Mouse (Mus musculus): ENCODE measurements around the gene Kcnk10. TPM values are rescaled to one million over a fixed set of nuclear protein-coding genes. Genes with fewer than 3 reads are reported as not detected.
"Not testable (repeated sequence)": the region's sequence is repeated elsewhere in the genome, so short reads cannot be mapped to it uniquely, and the experiment has no call there.

Kcnk10 gene
- 2.8 and 2.9 TPM in 2 replicates for polyA plus RNA-seq (2014; fragmentation: Nextera tagmentation; extraction: Ambion mirVana)

DNA sequence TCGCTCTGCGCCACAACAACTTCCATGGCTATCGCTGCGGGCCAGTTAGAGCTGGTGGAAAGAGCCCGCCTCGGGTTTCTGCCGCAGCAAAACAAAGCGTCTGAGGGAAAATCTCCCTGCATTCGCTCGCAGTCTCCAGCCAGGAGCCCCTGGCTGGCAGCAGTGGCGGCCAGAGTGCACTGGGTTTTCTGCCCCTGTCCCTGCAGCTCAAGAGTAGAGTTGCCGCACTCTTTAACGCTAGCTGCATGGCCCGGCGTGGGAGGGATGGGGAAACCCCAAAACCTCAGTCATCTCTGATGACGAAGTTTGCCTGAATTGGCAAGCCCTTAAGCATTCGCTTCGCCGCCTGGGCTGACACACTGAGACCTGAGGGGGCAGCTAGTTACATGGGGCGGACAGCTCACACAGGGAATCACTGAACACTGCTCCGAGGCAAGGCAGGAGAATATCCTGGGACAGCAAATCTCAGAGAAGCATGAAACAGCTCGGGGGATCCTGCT, at the start of gene Kcnk10:
Gene Kcnk10 (minus strand): TSS at position 450 of the 500 bp plus-strand sequence.
- peak within 1 kb of the TSS; percentile 38; the same call in 1 of the 2 replicates for H3K9ac ChIP-seq (ENCODE audit: low read depth, low read length)

DNA sequence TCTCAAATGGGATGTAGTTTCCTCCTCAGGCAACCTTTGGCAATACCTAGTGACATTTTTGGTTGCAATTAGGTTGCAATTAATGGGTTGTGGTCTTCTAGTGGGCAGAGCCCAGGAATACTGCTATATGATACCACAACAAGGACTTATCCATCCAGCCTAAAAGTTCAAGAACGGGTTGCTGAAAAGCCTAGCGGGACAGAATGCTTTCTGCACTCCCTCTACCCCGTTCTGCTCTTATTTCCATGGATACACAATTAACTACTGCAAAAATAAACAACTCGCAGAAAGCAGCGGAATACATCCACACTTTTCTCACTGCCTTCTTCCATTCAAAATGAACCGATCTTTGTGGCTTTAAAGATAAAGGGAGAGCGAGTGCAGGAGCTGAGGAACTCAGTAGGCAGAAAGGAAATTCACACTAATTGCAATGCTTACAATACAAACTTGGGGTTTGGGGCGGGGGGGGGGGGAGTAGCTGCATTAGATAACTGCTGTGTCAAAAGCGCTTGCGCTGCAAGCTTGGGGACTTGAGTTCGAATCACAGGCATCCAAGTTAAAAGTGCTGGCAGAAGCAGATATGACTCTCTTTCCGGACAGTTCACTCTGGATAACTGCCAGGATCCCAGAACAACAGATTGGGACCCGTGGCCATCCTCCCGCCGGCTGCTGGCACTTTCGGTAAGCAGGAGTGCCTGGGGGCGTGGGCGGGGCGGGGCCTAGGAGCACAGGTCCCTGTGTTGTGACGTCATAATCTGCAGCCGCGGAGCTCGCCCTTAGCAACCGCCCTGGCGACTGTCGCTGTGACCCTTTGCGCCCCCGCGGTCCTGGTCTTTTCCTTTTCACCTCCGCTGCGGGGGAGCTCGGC, 49.5 kb upstream of the Kcnk10 start, which contains the start of gene Spata7:
Gene Spata7 (plus strand): TSS at position 766 of the 868 bp plus-strand sequence.
- Histone ChIP-seq H3K4me3 (ENCODE audit: low read depth, low read length) (peak within 1 kb of the TSS; percentile 85), H3K4me1 (ENCODE audit: control insufficient read depth, insufficient read depth, low read length) (no peaks in the 10 kb centered on the region), H3K27me3 (replicated peaks; ENCODE audit: control insufficient read depth, insufficient read depth, low read length) (no peaks in the 10 kb centered on the region), H3K36me3 (ENCODE audit: control insufficient read depth, insufficient read depth, low read length) (0 out of 2 replicates have a peak, but pooled peaks cover 2% of the 10 kb centered on the region), H3K9ac (ENCODE audit: low read depth, low read length) (peak within 1 kb of the TSS; percentile 82), H3K9me3 (ENCODE audit: control insufficient read depth, low read length) (peaks cover 4% of the 10 kb centered on the region; the same call in 1 of the 2 replicates), H3K27ac (replicated peaks; ENCODE audit: low read depth, low read length) (no peak within 1 kb of the TSS), H3K4me2 (ENCODE audit: low read depth, low read length) (peak within 1 kb of the TSS; percentile 70)
- DNase-seq (ENCODE audit: low spot score) (peak; percentile 93), ATAC-seq (ENCODE audit: low read depth) (peak; percentile 95)
- 3% methylated on average over 23 of the region's 32 CpGs for WGBS

More for the DNA sequence above, at the start of gene Kcnk10:
- ATAC-seq (ENCODE audit: low read depth) (no peak), DNase-seq (ENCODE audit: low spot score) (peak; percentile 27)
- H3K27ac ChIP-seq (replicated peaks; ENCODE audit: low read depth, low read length), result no peak within 1 kb of the TSS
- no peaks in the 10 kb centered on the region for H3K4me1 ChIP-seq (ENCODE audit: control insufficient read depth, insufficient read depth, low read length)
- peak within 1 kb of the TSS; percentile 31 for H3K4me3 ChIP-seq (ENCODE audit: low read depth, low read length)
- under 1% methylated on average over 21 of the region's 22 CpGs for WGBS
- no peaks in the 10 kb centered on the region for H3K9me3 ChIP-seq (ENCODE audit: control insufficient read depth, low read length)
- H3K4me2 ChIP-seq (ENCODE audit: low read depth, low read length), result peak within 1 kb of the TSS; percentile 55
- peaks cover 61% of the 10 kb centered on the region for H3K27me3 ChIP-seq (replicated peaks; ENCODE audit: control insufficient read depth, insufficient read depth, low read length)
- H3K36me3 ChIP-seq (ENCODE audit: control insufficient read depth, insufficient read depth, low read length), result no peaks in the 10 kb centered on the region

DNA sequence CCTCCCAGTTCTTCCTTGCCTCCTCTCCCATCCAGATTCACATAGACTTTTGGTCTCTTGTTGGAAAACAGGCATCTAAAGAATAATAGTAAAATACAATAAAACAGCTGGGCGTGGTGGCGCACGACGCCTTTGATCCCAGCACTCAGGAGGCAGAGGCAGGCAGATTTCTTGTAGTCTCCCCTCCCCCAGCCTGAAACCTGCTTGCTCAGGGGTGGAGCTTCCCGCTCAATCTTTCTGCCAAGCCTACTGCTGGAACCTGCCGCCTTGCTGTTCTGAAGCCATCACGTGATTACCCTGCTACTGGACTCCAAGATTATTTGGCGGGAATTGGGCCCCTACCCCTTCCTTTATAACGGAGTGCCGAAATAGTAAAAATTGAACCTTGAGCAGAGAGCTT, 45.2 kb upstream of the Kcnk10 start:
- not testable (repeated sequence) for H3K4me3 ChIP-seq (ENCODE audit: low read depth, low read length); ATAC-seq (ENCODE audit: low read depth); DNase-seq (ENCODE audit: low spot score); H3K4me1 ChIP-seq (ENCODE audit: control insufficient read depth, insufficient read depth, low read length); H3K27me3 ChIP-seq (replicated peaks; ENCODE audit: control insufficient read depth, insufficient read depth, low read length); H3K4me2 ChIP-seq (ENCODE audit: low read depth, low read length); H3K9me3 ChIP-seq (ENCODE audit: control insufficient read depth, low read length); H3K9ac ChIP-seq (ENCODE audit: low read depth, low read length); H3K36me3 ChIP-seq (ENCODE audit: control insufficient read depth, insufficient read depth, low read length); H3K27ac ChIP-seq (replicated peaks; ENCODE audit: low read depth, low read length)
- WGBS, result 84% methylated on average over 10 of the region's 10 CpGs

DNA sequence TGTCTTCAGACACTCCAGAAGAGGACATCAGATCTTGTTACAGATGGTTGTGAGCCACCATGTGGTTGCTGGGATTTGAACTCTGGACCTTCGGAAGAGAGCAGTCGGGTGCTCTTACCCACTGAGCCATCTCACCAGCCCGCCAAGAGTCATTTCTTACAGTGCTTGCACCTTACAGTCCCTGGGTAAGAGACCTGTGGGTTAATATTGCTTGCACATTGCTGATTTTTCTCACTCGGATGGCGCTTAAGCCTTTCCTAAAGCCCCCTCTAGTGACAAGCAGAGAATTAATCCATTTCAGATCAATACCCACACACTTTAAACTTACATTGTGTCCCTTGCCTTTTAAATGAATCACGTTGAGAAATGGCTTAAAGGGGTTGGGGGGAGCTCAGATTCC, 42.8 kb upstream of the Kcnk10 start:
- H3K9me3 ChIP-seq (ENCODE audit: control insufficient read depth, low read length), result not testable (repeated sequence)

DNA sequence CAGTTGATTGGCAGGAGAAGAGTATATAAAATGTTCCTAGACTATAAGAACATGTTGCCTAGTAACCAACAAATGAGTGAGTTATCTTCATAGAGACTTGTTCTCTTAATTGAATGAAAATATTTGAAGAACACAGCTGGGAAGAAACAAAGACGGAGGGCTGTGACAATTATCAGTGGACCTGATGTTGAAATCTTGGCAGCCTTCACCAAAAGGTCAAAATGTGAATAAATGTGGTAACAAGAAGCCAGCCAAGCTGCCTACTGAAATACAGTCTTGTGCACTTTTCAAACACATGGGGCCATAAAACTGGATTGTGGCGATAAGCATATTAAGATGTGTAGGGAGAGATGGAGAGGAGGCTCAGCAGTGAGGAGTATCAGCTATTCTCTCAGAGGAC, 41.4 kb upstream of the Kcnk10 start:
- no peak for DNase-seq (ENCODE audit: low spot score)
- no peak for ATAC-seq (ENCODE audit: low read depth)
- Histone ChIP-seq H3K27ac (replicated peaks; ENCODE audit: low read depth, low read length) (no peak overlapping the region), H3K4me1 (ENCODE audit: control insufficient read depth, insufficient read depth, low read length) (no peaks in the 10 kb centered on the region), H3K36me3 (ENCODE audit: control insufficient read depth, insufficient read depth, low read length) (no peaks in the 10 kb centered on the region), H3K9me3 (ENCODE audit: control insufficient read depth, low read length) (no peaks in the 10 kb centered on the region), H3K4me3 (ENCODE audit: low read depth, low read length) (no peak overlapping the region), H3K9ac (ENCODE audit: low read depth, low read length) (no peak overlapping the region), H3K27me3 (replicated peaks; ENCODE audit: control insufficient read depth, insufficient read depth, low read length) (no peaks in the 10 kb centered on the region), H3K4me2 (ENCODE audit: low read depth, low read length) (no peak overlapping the region)
- WGBS, result 76% methylated on average over 2 of the region's 2 CpGs

More for the DNA sequence above, 42.8 kb upstream of the Kcnk10 start:
- H3K9ac ChIP-seq (ENCODE audit: low read depth, low read length); H3K4me1 ChIP-seq (ENCODE audit: control insufficient read depth, insufficient read depth, low read length); H3K4me3 ChIP-seq (ENCODE audit: low read depth, low read length); H3K27me3 ChIP-seq (replicated peaks; ENCODE audit: control insufficient read depth, insufficient read depth, low read length); H3K27ac ChIP-seq (replicated peaks; ENCODE audit: low read depth, low read length); H3K36me3 ChIP-seq (ENCODE audit: control insufficient read depth, insufficient read depth, low read length); H3K4me2 ChIP-seq (ENCODE audit: low read depth, low read length); ATAC-seq (ENCODE audit: low read depth): not testable (repeated sequence)
- DNase-seq (ENCODE audit: low spot score), result peak; percentile 18
- WGBS, result 41% methylated on average over 6 of the region's 6 CpGs

DNA sequence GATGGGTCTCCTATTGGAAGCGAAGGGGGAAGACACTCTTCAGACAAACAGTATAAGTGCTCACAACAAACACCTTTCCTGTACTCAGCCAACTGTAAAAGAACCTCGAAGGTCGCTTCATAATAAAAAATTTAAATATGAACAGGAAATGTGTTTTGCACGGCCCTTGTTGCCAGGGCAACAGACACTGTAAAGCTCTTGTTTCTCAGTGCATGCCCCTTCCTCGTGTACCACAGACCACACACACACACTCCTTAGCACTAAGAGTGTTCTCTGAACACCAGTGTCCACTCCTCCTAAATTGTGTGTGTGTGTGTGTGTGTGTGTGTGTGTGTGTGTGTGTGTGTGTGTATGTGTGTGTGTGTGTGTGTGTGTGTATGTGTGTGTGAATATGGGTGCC, 37.6 kb upstream of the Kcnk10 start:
- Histone ChIP-seq H3K9me3 (ENCODE audit: control insufficient read depth, low read length) (no peaks in the 10 kb centered on the region), H3K27me3 (replicated peaks; ENCODE audit: control insufficient read depth, insufficient read depth, low read length) (no peaks in the 10 kb centered on the region), H3K36me3 (ENCODE audit: control insufficient read depth, insufficient read depth, low read length) (no peaks in the 10 kb centered on the region), H3K9ac (ENCODE audit: low read depth, low read length) (no peak overlapping the region), H3K4me2 (ENCODE audit: low read depth, low read length) (no peak overlapping the region), H3K4me1 (ENCODE audit: control insufficient read depth, insufficient read depth, low read length) (no peaks in the 10 kb centered on the region), H3K27ac (replicated peaks; ENCODE audit: low read depth, low read length) (no peak overlapping the region), H3K4me3 (ENCODE audit: low read depth, low read length) (no peak overlapping the region)
- ATAC-seq (ENCODE audit: low read depth) (peak; percentile 41; the same call in 1 of the 2 replicates), DNase-seq (ENCODE audit: low spot score) (no peak)
- WGBS, result 43% methylated on average over 5 of the region's 5 CpGs

DNA sequence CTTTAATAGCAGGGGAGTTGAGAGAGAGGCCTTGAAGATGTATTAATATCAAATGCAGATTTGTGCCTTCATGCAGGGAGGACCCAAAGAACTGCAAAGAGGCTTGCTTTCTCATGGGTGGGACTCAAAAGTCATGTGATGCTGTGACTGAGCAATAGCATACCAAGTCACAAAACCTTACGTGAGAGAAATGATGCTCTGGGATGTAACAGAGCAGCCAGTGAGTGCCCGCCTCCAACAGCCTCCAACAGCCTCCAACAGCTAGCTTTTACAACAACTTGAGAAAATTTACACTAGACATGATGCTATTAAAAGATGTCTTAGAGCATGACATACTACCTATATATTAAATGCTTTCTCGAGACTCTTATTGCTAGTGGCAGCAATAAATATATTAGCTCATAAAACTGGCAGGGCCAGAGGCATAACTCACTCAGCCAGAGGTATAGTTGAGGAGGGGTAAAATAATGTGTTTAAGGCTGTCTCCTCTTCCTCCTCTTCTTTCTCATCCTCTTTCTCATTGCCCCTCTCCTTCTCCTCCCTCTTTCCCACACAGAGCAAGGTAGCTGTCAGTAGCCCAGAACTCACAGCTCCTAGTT, 36.9 kb upstream of the Kcnk10 start:
- no peak overlapping the region for H3K4me2 ChIP-seq (ENCODE audit: low read depth, low read length)

DNA sequence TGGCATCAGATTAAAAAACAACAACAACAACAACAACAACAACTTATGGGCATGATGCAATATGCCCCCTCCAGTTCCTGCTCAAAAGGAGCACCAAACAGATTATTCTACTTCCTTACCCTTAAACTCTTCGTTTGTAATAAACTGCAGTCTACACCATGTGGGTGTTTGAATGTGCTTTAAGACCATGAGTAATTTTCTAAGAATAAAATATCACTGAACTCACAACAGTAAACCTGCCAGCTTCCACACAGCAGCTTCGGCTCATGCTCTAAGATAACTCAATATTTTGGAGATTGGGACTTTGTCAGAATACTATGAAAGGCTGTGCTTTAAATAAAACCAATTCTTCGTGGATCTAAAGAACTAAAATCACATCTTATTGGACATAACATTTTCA, 32.2 kb upstream of the Kcnk10 start:
- Histone ChIP-seq H3K4me1 (ENCODE audit: control insufficient read depth, insufficient read depth, low read length) (no peaks in the 10 kb centered on the region), H3K27me3 (replicated peaks; ENCODE audit: control insufficient read depth, insufficient read depth, low read length) (no peaks in the 10 kb centered on the region), H3K4me2 (ENCODE audit: low read depth, low read length) (no peak overlapping the region), H3K9ac (ENCODE audit: low read depth, low read length) (no peak overlapping the region), H3K9me3 (ENCODE audit: control insufficient read depth, low read length) (no peaks in the 10 kb centered on the region), H3K4me3 (ENCODE audit: low read depth, low read length) (no peak overlapping the region), H3K27ac (replicated peaks; ENCODE audit: low read depth, low read length) (no peak overlapping the region), H3K36me3 (ENCODE audit: control insufficient read depth, insufficient read depth, low read length) (no peaks in the 10 kb centered on the region)
- DNase-seq (ENCODE audit: low spot score) (no peak), ATAC-seq (ENCODE audit: low read depth) (no peak)
- 73% methylated on average over 3 of the region's 3 CpGs for WGBS

More for the DNA sequence above, 36.9 kb upstream of the Kcnk10 start:
- Histone ChIP-seq H3K4me1 (ENCODE audit: control insufficient read depth, insufficient read depth, low read length) (no peaks in the 10 kb centered on the region), H3K27me3 (replicated peaks; ENCODE audit: control insufficient read depth, insufficient read depth, low read length) (no peaks in the 10 kb centered on the region), H3K4me3 (ENCODE audit: low read depth, low read length) (no peak overlapping the region), H3K27ac (replicated peaks; ENCODE audit: low read depth, low read length) (no peak overlapping the region), H3K36me3 (ENCODE audit: control insufficient read depth, insufficient read depth, low read length) (no peaks in the 10 kb centered on the region), H3K9ac (ENCODE audit: low read depth, low read length) (no peak overlapping the region), H3K9me3 (ENCODE audit: control insufficient read depth, low read length) (no peaks in the 10 kb centered on the region)
- ATAC-seq (ENCODE audit: low read depth) (no peak), DNase-seq (ENCODE audit: low spot score) (no peak)
- WGBS, result 72% methylated on average over 3 of the region's 3 CpGs
